Mouse (Mus musculus): Measurements from ENCODE around the gene Pigu. TPM values are rescaled to one million over a fixed set of nuclear protein-coding genes. Genes with fewer than 3 reads are reported as not detected.
A peak's percentile ranks its signal among the peaks of the same experiment; 100 is the strongest.

The Pigu gene
- polyA plus RNA-seq, 1 experiment from 2014 or later: 60.4 TPM

DNA sequence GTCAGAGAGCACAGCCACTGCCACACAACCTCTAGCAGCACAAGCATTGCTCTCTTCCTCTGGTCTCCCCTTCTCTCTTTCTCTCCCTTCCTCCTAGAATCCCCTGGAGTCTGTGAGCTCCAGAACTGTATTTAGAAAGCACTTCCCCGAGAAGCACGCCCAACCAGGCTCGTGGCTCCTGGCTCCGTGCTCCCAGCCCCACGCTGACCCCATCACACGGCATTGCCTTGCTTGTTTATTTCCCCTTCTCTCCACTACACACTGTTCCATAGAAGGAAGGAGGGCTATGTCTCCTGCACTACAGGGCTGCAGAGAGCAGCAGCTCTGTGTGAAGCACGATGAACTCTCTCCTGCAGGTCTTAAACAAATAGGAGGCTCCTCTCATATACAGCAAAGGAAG lies 72.6 kb downstream of the Pigu start:
- no peak for ATAC-seq
- WGBS: 90% methylated on average over 7 of the region's 7 CpGs

GRCm38 (mm10) chr2:155283793-155284192 lies 73.4 kb downstream of the Pigu start:
- H3K9ac ChIP-seq (replicated peaks; ENCODE audit: low read depth, low read length): no peak overlapping the region
- WGBS: 86% methylated on average over 4 of the region's 4 CpGs
- no peaks in the 10 kb centered on the region for H3K36me3 ChIP-seq (ENCODE audit: control insufficient read depth, insufficient read depth)
- ATAC-seq: no peak
- no peaks in the 10 kb centered on the region for H3K9me3 ChIP-seq (ENCODE audit: control insufficient read depth, low read length)
- no peak overlapping the region for H3K27ac ChIP-seq (ENCODE audit: low read length)
- no peaks in the 10 kb centered on the region for H3K27me3 ChIP-seq (replicated peaks; ENCODE audit: control insufficient read depth, insufficient read depth, low read length)
- no peaks in the 10 kb centered on the region for H3K4me1 ChIP-seq (replicated peaks; ENCODE audit: control insufficient read depth, insufficient read depth, low read length)
- no peak overlapping the region for H3K4me3 ChIP-seq (replicated peaks; ENCODE audit: low read length)
- H3K4me2 ChIP-seq (ENCODE audit: low read length): no peak overlapping the region

More for the DNA sequence above, 72.6 kb downstream of the Pigu start:
- Histone ChIP-seq H3K27me3 (replicated peaks; ENCODE audit: control insufficient read depth, insufficient read depth, low read length) (no peaks in the 10 kb centered on the region), H3K27ac (ENCODE audit: low read length) (no peak overlapping the region), H3K36me3 (ENCODE audit: control insufficient read depth, insufficient read depth) (no peaks in the 10 kb centered on the region), H3K4me3 (replicated peaks; ENCODE audit: low read length) (no peak overlapping the region), H3K9me3 (ENCODE audit: control insufficient read depth, low read length) (no peaks in the 10 kb centered on the region), H3K9ac (replicated peaks; ENCODE audit: low read depth, low read length) (no peak overlapping the region), H3K4me2 (ENCODE audit: low read length) (no peak overlapping the region), H3K4me1 (replicated peaks; ENCODE audit: control insufficient read depth, insufficient read depth, low read length) (no peaks in the 10 kb centered on the region)

GRCm38 (mm10) chr2:155280116-155280515 lies 77.1 kb downstream of the Pigu start:
- no peaks in the 10 kb centered on the region for H3K36me3 ChIP-seq (ENCODE audit: control insufficient read depth, insufficient read depth)
- no peaks in the 10 kb centered on the region for H3K9me3 ChIP-seq (ENCODE audit: control insufficient read depth, low read length)
- H3K27ac ChIP-seq (ENCODE audit: low read length): no peak overlapping the region
- H3K4me3 ChIP-seq (replicated peaks; ENCODE audit: low read length): no peak overlapping the region
- H3K9ac ChIP-seq (replicated peaks; ENCODE audit: low read depth, low read length): no peak overlapping the region
- H3K4me2 ChIP-seq (ENCODE audit: low read length): no peak overlapping the region
- peaks cover 9% of the 10 kb centered on the region for H3K4me1 ChIP-seq (replicated peaks; ENCODE audit: control insufficient read depth, insufficient read depth, low read length)
- ATAC-seq: no peak
- no peaks in the 10 kb centered on the region for H3K27me3 ChIP-seq (replicated peaks; ENCODE audit: control insufficient read depth, insufficient read depth, low read length)
- 86% methylated on average over 2 of the region's 2 CpGs for WGBS

DNA sequence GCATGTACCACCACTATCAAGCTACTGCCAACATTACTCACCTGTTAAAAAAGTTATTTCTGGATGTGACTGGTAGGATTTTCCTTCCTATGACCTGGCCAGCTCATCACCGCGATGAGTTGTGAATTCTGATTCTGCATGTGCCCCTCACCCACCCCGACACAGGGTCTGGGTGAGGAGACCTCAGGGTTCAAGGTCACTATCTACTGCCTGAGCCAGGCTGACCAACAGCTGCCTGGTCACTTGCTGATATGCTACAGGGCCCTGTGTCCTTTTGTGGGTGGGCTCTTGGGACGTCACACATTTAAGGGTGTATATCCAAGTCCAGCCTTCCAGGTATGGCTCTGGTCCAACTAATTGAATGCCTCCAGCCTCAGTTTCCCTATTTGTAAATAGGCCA lies 78.1 kb downstream of the Pigu start:
- no peaks in the 10 kb centered on the region for H3K9me3 ChIP-seq (ENCODE audit: control insufficient read depth, low read length)
- no peak overlapping the region for H3K27ac ChIP-seq (ENCODE audit: low read length)
- ATAC-seq: no peak
- peaks cover 9% of the 10 kb centered on the region for H3K4me1 ChIP-seq (replicated peaks; ENCODE audit: control insufficient read depth, insufficient read depth, low read length)
- no peaks in the 10 kb centered on the region for H3K36me3 ChIP-seq (ENCODE audit: control insufficient read depth, insufficient read depth)
- H3K9ac ChIP-seq (replicated peaks; ENCODE audit: low read depth, low read length): no peak overlapping the region
- H3K4me2 ChIP-seq (ENCODE audit: low read length): no peak overlapping the region
- WGBS: 98% methylated on average over 4 of the region's 4 CpGs
- H3K27me3 ChIP-seq (replicated peaks; ENCODE audit: control insufficient read depth, insufficient read depth, low read length): no peaks in the 10 kb centered on the region
- no peak overlapping the region for H3K4me3 ChIP-seq (replicated peaks; ENCODE audit: low read length)

DNA sequence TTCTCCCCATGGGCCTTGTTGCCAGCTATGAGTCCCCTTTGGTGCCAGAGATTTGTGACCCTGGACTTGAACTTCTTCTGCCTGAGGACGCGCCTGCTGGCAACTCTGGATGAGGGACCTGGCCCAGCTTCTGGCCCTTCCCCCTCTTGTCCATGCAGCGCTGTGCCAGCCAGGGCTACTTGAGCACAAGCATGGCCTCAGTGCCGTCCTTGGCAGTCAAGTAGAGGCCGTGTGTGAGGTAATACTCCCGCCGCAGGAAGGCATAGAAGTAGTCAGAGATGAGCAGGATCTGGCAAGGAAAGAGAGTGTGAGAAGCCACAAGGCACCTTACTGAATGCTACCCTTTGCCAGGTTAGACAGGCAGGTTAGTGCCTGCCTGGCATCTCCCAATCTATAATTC lies 78.9 kb downstream of the Pigu start:
- Histone ChIP-seq H3K9me3 (ENCODE audit: control insufficient read depth, low read length) (no peaks in the 10 kb centered on the region), H3K4me3 (replicated peaks; ENCODE audit: low read length) (no peak overlapping the region), H3K27ac (ENCODE audit: low read length) (no peak overlapping the region), H3K4me1 (replicated peaks; ENCODE audit: control insufficient read depth, insufficient read depth, low read length) (peaks cover 9% of the 10 kb centered on the region), H3K27me3 (replicated peaks; ENCODE audit: control insufficient read depth, insufficient read depth, low read length) (no peaks in the 10 kb centered on the region), H3K4me2 (ENCODE audit: low read length) (no peak overlapping the region), H3K36me3 (ENCODE audit: control insufficient read depth, insufficient read depth) (no peaks in the 10 kb centered on the region), H3K9ac (replicated peaks; ENCODE audit: low read depth, low read length) (no peak overlapping the region)
- no peak for ATAC-seq
- 87% methylated on average over 7 of the region's 7 CpGs for WGBS

GRCm38 (mm10) chr2:155277721-155278120 lies 79.5 kb downstream of the Pigu start:
- Histone ChIP-seq H3K9ac (replicated peaks; ENCODE audit: low read depth, low read length) (no peak overlapping the region), H3K27ac (ENCODE audit: low read length) (no peak overlapping the region), H3K4me2 (ENCODE audit: low read length) (peak overlapping the region; percentile 77), H3K9me3 (ENCODE audit: control insufficient read depth, low read length) (no peaks in the 10 kb centered on the region), H3K4me3 (replicated peaks; ENCODE audit: low read length) (no peak overlapping the region), H3K4me1 (replicated peaks; ENCODE audit: control insufficient read depth, insufficient read depth, low read length) (peaks cover 9% of the 10 kb centered on the region), H3K36me3 (ENCODE audit: control insufficient read depth, insufficient read depth) (no peaks in the 10 kb centered on the region), H3K27me3 (replicated peaks; ENCODE audit: control insufficient read depth, insufficient read depth, low read length) (no peaks in the 10 kb centered on the region)
- 81% methylated on average over 2 of the region's 2 CpGs for WGBS
- ATAC-seq: no peak

GRCm38 (mm10) chr2:155276621-155277175 lies 80.5 kb downstream of the Pigu start:
- WGBS: under 1% methylated on average over 42 of the region's 49 CpGs
- Histone ChIP-seq H3K27ac (ENCODE audit: low read length) (peak overlapping the region; percentile 79), H3K36me3 (ENCODE audit: control insufficient read depth, insufficient read depth) (no peaks in the 10 kb centered on the region), H3K4me2 (ENCODE audit: low read length) (peak overlapping the region; percentile 77), H3K9me3 (ENCODE audit: control insufficient read depth, low read length) (no peaks in the 10 kb centered on the region), H3K27me3 (replicated peaks; ENCODE audit: control insufficient read depth, insufficient read depth, low read length) (no peaks in the 10 kb centered on the region), H3K9ac (replicated peaks; ENCODE audit: low read depth, low read length) (peak overlapping the region; percentile 93), H3K4me1 (replicated peaks; ENCODE audit: control insufficient read depth, insufficient read depth, low read length) (peaks cover 9% of the 10 kb centered on the region), H3K4me3 (replicated peaks; ENCODE audit: low read length) (peak overlapping the region; percentile 83)
- peak; percentile 80 for ATAC-seq

DNA sequence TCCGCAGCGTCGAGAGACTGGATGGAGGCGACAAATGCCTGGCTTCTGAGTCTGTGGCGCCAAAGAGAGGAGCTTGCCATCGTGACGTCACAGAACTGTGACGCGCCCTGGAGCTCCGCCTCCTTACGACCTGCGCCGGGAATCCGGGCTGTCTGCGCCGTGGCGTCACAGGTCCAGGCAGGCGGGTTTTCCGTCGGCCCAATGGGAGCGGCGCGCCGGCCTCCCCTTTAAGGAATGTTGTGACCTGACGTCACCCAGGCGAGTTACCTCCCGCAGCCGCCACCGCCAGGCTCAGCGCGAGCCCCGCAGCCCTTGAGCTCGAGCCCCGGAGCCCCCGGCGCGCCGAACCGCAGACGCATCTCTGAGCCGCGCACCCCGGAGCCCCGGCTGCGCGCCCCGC lies 81.0 kb downstream of the Pigu start, which contains the start of gene Map1lc3a:
Gene Map1lc3a, plus strand, starts transcription at position 103 of the 400 bp plus-strand sequence.
- H3K4me3 ChIP-seq (replicated peaks; ENCODE audit: low read length): peak within 1 kb of the TSS; percentile 83
- peak within 1 kb of the TSS; percentile 79 for H3K27ac ChIP-seq (ENCODE audit: low read length)
- peak within 1 kb of the TSS; percentile 93 for H3K9ac ChIP-seq (replicated peaks; ENCODE audit: low read depth, low read length)
- H3K36me3 ChIP-seq (ENCODE audit: control insufficient read depth, insufficient read depth): no peaks in the 10 kb centered on the region
- 1% methylated on average over 47 of the region's 47 CpGs for WGBS
- H3K4me1 ChIP-seq (replicated peaks; ENCODE audit: control insufficient read depth, insufficient read depth, low read length): peaks cover 9% of the 10 kb centered on the region
- H3K4me2 ChIP-seq (ENCODE audit: low read length): peak within 1 kb of the TSS; percentile 77
- ATAC-seq: peak; percentile 96
- H3K27me3 ChIP-seq (replicated peaks; ENCODE audit: control insufficient read depth, insufficient read depth, low read length): no peaks in the 10 kb centered on the region
- H3K9me3 ChIP-seq (ENCODE audit: control insufficient read depth, low read length): no peaks in the 10 kb centered on the region

GRCm38 (mm10) chr2:155273603-155274002 lies 83.6 kb downstream of the Pigu start:
- Histone ChIP-seq H3K36me3 (ENCODE audit: control insufficient read depth, insufficient read depth) (no peaks in the 10 kb centered on the region), H3K4me3 (replicated peaks; ENCODE audit: low read length) (no peak overlapping the region), H3K9me3 (ENCODE audit: control insufficient read depth, low read length) (no peaks in the 10 kb centered on the region), H3K27me3 (replicated peaks; ENCODE audit: control insufficient read depth, insufficient read depth, low read length) (no peaks in the 10 kb centered on the region), H3K9ac (replicated peaks; ENCODE audit: low read depth, low read length) (no peak overlapping the region), H3K4me1 (replicated peaks; ENCODE audit: control insufficient read depth, insufficient read depth, low read length) (peaks cover 9% of the 10 kb centered on the region), H3K4me2 (ENCODE audit: low read length) (no peak overlapping the region), H3K27ac (ENCODE audit: low read length) (no peak overlapping the region)
- WGBS: 88% methylated on average over 8 of the region's 8 CpGs
- no peak for ATAC-seq

All from forebrain, embryonic 16.5 days (tissue).